Mouse (Mus musculus): Measurements from ENCODE around the gene Susd3. TPM values are rescaled to one million over a fixed set of nuclear protein-coding genes. Genes with fewer than 3 reads are reported as not detected.

Gene Susd3
- polyA plus RNA-seq (2015; fragmentation: Nextera tagmentation; extraction: Ambion mirVana) = 0.37 and 0.66 TPM in 2 replicates

GRCm38 (mm10) chr13:49248467-49248862, at the start of gene Susd3:
Gene Susd3, minus strand, starts transcription at chr13:49248706.
- Histone ChIP-seq H3K4me2 (peak within 1 kb of the TSS; percentile 67), H3K4me3 (peak within 1 kb of the TSS; percentile 36), H3K4me1 (peaks cover 12% of the 10 kb centered on the region), H3K9ac (peak within 1 kb of the TSS; percentile 51; the same call in 1 of the 2 replicates), H3K9me3 (replicated peaks) (no peaks in the 10 kb centered on the region), H3K36me3 (ENCODE audit: poor library complexity, severe bottlenecking) (no peaks in the 10 kb centered on the region), H3K27ac (no peak within 1 kb of the TSS), H3K27me3 (peaks cover 38% of the 10 kb centered on the region)
- no peak for ATAC-seq
- WGBS = 22% methylated on average over 8 of the region's 8 CpGs

GRCm38 (mm10) chr13:49296270-49296669, 47.8 kb upstream of the Susd3 start:
- peaks cover 17% of the 10 kb centered on the region; the same call in 1 of the 2 replicates for H3K36me3 ChIP-seq (ENCODE audit: poor library complexity, severe bottlenecking)
- H3K27ac ChIP-seq = no peak overlapping the region
- ATAC-seq = no peak
- H3K9ac ChIP-seq = no peak overlapping the region
- no peak overlapping the region for H3K4me2 ChIP-seq
- H3K4me1 ChIP-seq = no peaks in the 10 kb centered on the region
- peaks cover 10% of the 10 kb centered on the region for H3K9me3 ChIP-seq (replicated peaks)
- no peaks in the 10 kb centered on the region for H3K27me3 ChIP-seq
- 92% methylated on average over 7 of the region's 7 CpGs for WGBS
- H3K4me3 ChIP-seq = no peak overlapping the region

- Histone ChIP-seq H3K9me3 (replicated peaks) (peaks cover 10% of the 10 kb centered on the region), H3K4me3 (no peak overlapping the region), H3K36me3 (ENCODE audit: poor library complexity, severe bottlenecking) (peaks cover 17% of the 10 kb centered on the region; the same call in 1 of the 2 replicates), H3K4me1 (no peaks in the 10 kb centered on the region), H3K27ac (no peak overlapping the region), H3K9ac (no peak overlapping the region), H3K4me2 (no peak overlapping the region), H3K27me3 (no peaks in the 10 kb centered on the region)
- no peak for ATAC-seq
- 79% methylated on average over 9 of the region's 9 CpGs for WGBS
These were observed 45.6 kb upstream of the Susd3 start for GRCm38 (mm10) chr13:49294108-49294507.

GRCm38 (mm10) chr13:49291949-49292348, 43.4 kb upstream of the Susd3 start:
- H3K4me1 ChIP-seq = no peaks in the 10 kb centered on the region
- ATAC-seq = no peak
- 94% methylated on average over 6 of the region's 6 CpGs for WGBS
- H3K9me3 ChIP-seq (replicated peaks) = peaks cover 10% of the 10 kb centered on the region
- peaks cover 33% of the 10 kb centered on the region for H3K36me3 ChIP-seq (ENCODE audit: poor library complexity, severe bottlenecking)
- no peak overlapping the region for H3K4me2 ChIP-seq
- H3K27me3 ChIP-seq = no peaks in the 10 kb centered on the region
- no peak overlapping the region for H3K4me3 ChIP-seq
- H3K27ac ChIP-seq = no peak overlapping the region
- no peak overlapping the region for H3K9ac ChIP-seq

- H3K4me3 ChIP-seq = no peak overlapping the region
- H3K27me3 ChIP-seq = no peaks in the 10 kb centered on the region
- no peaks in the 10 kb centered on the region for H3K4me1 ChIP-seq
- H3K9ac ChIP-seq = no peak overlapping the region
- no peak for ATAC-seq
- H3K9me3 ChIP-seq (replicated peaks) = peaks cover 10% of the 10 kb centered on the region
- H3K4me2 ChIP-seq = no peak overlapping the region
- H3K36me3 ChIP-seq (ENCODE audit: poor library complexity, severe bottlenecking) = peaks cover 30% of the 10 kb centered on the region
- no peak overlapping the region for H3K27ac ChIP-seq
- 51% methylated on average over 1 of the region's 1 CpGs for WGBS
These were observed 42.9 kb upstream of the Susd3 start for GRCm38 (mm10) chr13:49291398-49291797.

- Histone ChIP-seq H3K9me3 (replicated peaks) (peaks cover 10% of the 10 kb centered on the region), H3K9ac (no peak overlapping the region), H3K4me1 (no peaks in the 10 kb centered on the region), H3K4me2 (no peak overlapping the region), H3K4me3 (no peak overlapping the region), H3K27me3 (no peaks in the 10 kb centered on the region), H3K36me3 (ENCODE audit: poor library complexity, severe bottlenecking) (peaks cover 45% of the 10 kb centered on the region), H3K27ac (no peak overlapping the region)
- WGBS = 89% methylated on average over 6 of the region's 6 CpGs
- no peak for ATAC-seq
These were observed 38.7 kb upstream of the Susd3 start for GRCm38 (mm10) chr13:49287224-49287623.

GRCm38 (mm10) chr13:49286750-49287149, 38.2 kb upstream of the Susd3 start:
- Histone ChIP-seq H3K27me3 (no peaks in the 10 kb centered on the region), H3K36me3 (ENCODE audit: poor library complexity, severe bottlenecking) (peaks cover 42% of the 10 kb centered on the region), H3K4me1 (no peaks in the 10 kb centered on the region), H3K4me2 (no peak overlapping the region), H3K9ac (no peak overlapping the region), H3K27ac (no peak overlapping the region), H3K9me3 (replicated peaks) (peaks cover 5% of the 10 kb centered on the region; the same call in 1 of the 2 replicates), H3K4me3 (no peak overlapping the region)
- ATAC-seq = no peak
- 78% methylated on average over 3 of the region's 3 CpGs for WGBS

GRCm38 (mm10) chr13:49283686-49284085, 35.2 kb upstream of the Susd3 start:
- H3K36me3 ChIP-seq (ENCODE audit: poor library complexity, severe bottlenecking) = peaks cover 59% of the 10 kb centered on the region
- H3K27ac ChIP-seq = no peak overlapping the region
- 84% methylated on average over 9 of the region's 9 CpGs for WGBS
- H3K4me3 ChIP-seq = no peak overlapping the region
- H3K27me3 ChIP-seq = no peaks in the 10 kb centered on the region
- no peaks in the 10 kb centered on the region for H3K4me1 ChIP-seq
- no peak for ATAC-seq
- no peak overlapping the region for H3K9ac ChIP-seq
- peaks cover 5% of the 10 kb centered on the region; the same call in 1 of the 2 replicates for H3K9me3 ChIP-seq (replicated peaks)
- no peak overlapping the region for H3K4me2 ChIP-seq

- no peak overlapping the region for H3K4me3 ChIP-seq
- peaks cover 5% of the 10 kb centered on the region; the same call in 1 of the 2 replicates for H3K9me3 ChIP-seq (replicated peaks)
- ATAC-seq = no peak
- no peaks in the 10 kb centered on the region for H3K27me3 ChIP-seq
- no peak overlapping the region for H3K4me2 ChIP-seq
- H3K27ac ChIP-seq = no peak overlapping the region
- no peaks in the 10 kb centered on the region for H3K4me1 ChIP-seq
- peaks cover 54% of the 10 kb centered on the region for H3K36me3 ChIP-seq (ENCODE audit: poor library complexity, severe bottlenecking)
- 80% methylated on average over 2 of the region's 2 CpGs for WGBS
- no peak overlapping the region for H3K9ac ChIP-seq
These were observed 33.7 kb upstream of the Susd3 start for GRCm38 (mm10) chr13:49282168-49282567.

GRCm38 (mm10) chr13:49271831-49272765, 23.6 kb upstream of the Susd3 start:
- Histone ChIP-seq H3K4me2 (no peak overlapping the region), H3K4me3 (no peak overlapping the region), H3K4me1 (no peaks in the 10 kb centered on the region), H3K27me3 (no peaks in the 10 kb centered on the region), H3K36me3 (ENCODE audit: poor library complexity, severe bottlenecking) (peaks cover 19% of the 10 kb centered on the region; the same call in 1 of the 2 replicates), H3K9ac (no peak overlapping the region), H3K27ac (no peak overlapping the region), H3K9me3 (replicated peaks) (no peaks in the 10 kb centered on the region)
- 71% methylated on average over 5 of the region's 5 CpGs for WGBS
- no peak for ATAC-seq

- Histone ChIP-seq H3K9me3 (replicated peaks) (no peaks in the 10 kb centered on the region), H3K4me2 (no peak overlapping the region), H3K4me3 (no peak overlapping the region), H3K9ac (no peak overlapping the region), H3K36me3 (ENCODE audit: poor library complexity, severe bottlenecking) (peaks cover 15% of the 10 kb centered on the region; the same call in 1 of the 2 replicates), H3K27me3 (no peaks in the 10 kb centered on the region), H3K27ac (no peak overlapping the region), H3K4me1 (no peaks in the 10 kb centered on the region)
- no peak for ATAC-seq
- WGBS = 91% methylated on average over 8 of the region's 8 CpGs
These were observed 22.0 kb upstream of the Susd3 start for GRCm38 (mm10) chr13:49270500-49270899.

GRCm38 (mm10) chr13:49267645-49268044, 19.1 kb upstream of the Susd3 start:
- H3K4me1 ChIP-seq = no peaks in the 10 kb centered on the region
- H3K9me3 ChIP-seq (replicated peaks) = no peaks in the 10 kb centered on the region
- no peaks in the 10 kb centered on the region for H3K27me3 ChIP-seq
- H3K27ac ChIP-seq = no peak overlapping the region
- no peak for ATAC-seq
- no peak overlapping the region for H3K9ac ChIP-seq
- no peak overlapping the region for H3K4me2 ChIP-seq
- no peak overlapping the region for H3K4me3 ChIP-seq
- 82% methylated on average over 2 of the region's 2 CpGs for WGBS
- H3K36me3 ChIP-seq (ENCODE audit: poor library complexity, severe bottlenecking) = peaks cover 17% of the 10 kb centered on the region; the same call in 1 of the 2 replicates
